Mouse (Mus musculus): ENCODE results near the gene Rreb1. TPM values are rescaled to one million over a fixed set of nuclear protein-coding genes. Genes with fewer than 3 reads are reported as not detected.

The Rreb1 gene
- polyA plus RNA-seq, 1 experiment from 2014 or later, result 14.8 TPM

- no peak for ATAC-seq (ENCODE audit: insufficient number of reproducible peaks, low FRiP score, low TSS enrichment, low read depth)
- Histone ChIP-seq H3K27ac (replicated peaks) (no peak overlapping the region), H3K4me3 (replicated peaks) (no peak overlapping the region), H3K4me2 (replicated peaks) (no peak overlapping the region), H3K4me1 (peaks cover 31% of the 10 kb centered on the region), H3K36me3 (peaks cover 22% of the 10 kb centered on the region), H3K27me3 (no peaks in the 10 kb centered on the region), H3K9me3 (replicated peaks) (no peaks in the 10 kb centered on the region), H3K9ac (no peak overlapping the region)
- 77% methylated on average over 4 of the region's 4 CpGs for WGBS
Measured at GRCm38 (mm10) chr13:37923091-37923490, 144.9 kb downstream of the Rreb1 start.

GRCm38 (mm10) chr13:37923643-37924460 is 145.7 kb downstream of the Rreb1 start:
- no peak for ATAC-seq (ENCODE audit: insufficient number of reproducible peaks, low FRiP score, low TSS enrichment, low read depth)
- WGBS, result 58% methylated on average over 10 of the region's 10 CpGs
- H3K4me3 ChIP-seq (replicated peaks), result no peak overlapping the region
- no peaks in the 10 kb centered on the region for H3K9me3 ChIP-seq (replicated peaks)
- peaks cover 23% of the 10 kb centered on the region for H3K4me1 ChIP-seq
- no peak overlapping the region for H3K4me2 ChIP-seq (replicated peaks)
- H3K27me3 ChIP-seq, result no peaks in the 10 kb centered on the region
- no peak overlapping the region; the same call in 1 of the 2 replicates for H3K27ac ChIP-seq (replicated peaks)
- no peak overlapping the region for H3K9ac ChIP-seq
- H3K36me3 ChIP-seq, result peaks cover 20% of the 10 kb centered on the region; the same call in 1 of the 2 replicates

GRCm38 (mm10) chr13:37924461-37924948 is 146.3 kb downstream of the Rreb1 start:
- WGBS, result 75% methylated on average over 4 of the region's 4 CpGs
- Histone ChIP-seq H3K27ac (replicated peaks) (no peak overlapping the region), H3K4me3 (replicated peaks) (no peak overlapping the region), H3K4me1 (peaks cover 18% of the 10 kb centered on the region), H3K36me3 (peaks cover 24% of the 10 kb centered on the region), H3K4me2 (replicated peaks) (no peak overlapping the region), H3K9me3 (replicated peaks) (no peaks in the 10 kb centered on the region), H3K27me3 (no peaks in the 10 kb centered on the region), H3K9ac (no peak overlapping the region)
- no peak for ATAC-seq (ENCODE audit: insufficient number of reproducible peaks, low FRiP score, low TSS enrichment, low read depth)

- Histone ChIP-seq H3K9ac (no peak overlapping the region), H3K27me3 (no peaks in the 10 kb centered on the region), H3K36me3 (peaks cover 38% of the 10 kb centered on the region), H3K4me1 (peaks cover 6% of the 10 kb centered on the region; the same call in 1 of the 2 replicates), H3K27ac (replicated peaks) (no peak overlapping the region), H3K4me3 (replicated peaks) (no peak overlapping the region), H3K9me3 (replicated peaks) (no peaks in the 10 kb centered on the region), H3K4me2 (replicated peaks) (no peak overlapping the region)
- 83% methylated on average over 3 of the region's 3 CpGs for WGBS
- no peak for ATAC-seq (ENCODE audit: insufficient number of reproducible peaks, low FRiP score, low TSS enrichment, low read depth)
Measured at GRCm38 (mm10) chr13:37926394-37926793, 148.2 kb downstream of the Rreb1 start.

- Histone ChIP-seq H3K4me3 (replicated peaks) (no peak overlapping the region), H3K9me3 (replicated peaks) (no peaks in the 10 kb centered on the region), H3K27ac (replicated peaks) (no peak overlapping the region), H3K9ac (no peak overlapping the region), H3K4me2 (replicated peaks) (no peak overlapping the region), H3K4me1 (no peaks in the 10 kb centered on the region; the same call in 1 of the 2 replicates), H3K27me3 (no peaks in the 10 kb centered on the region), H3K36me3 (peaks cover 57% of the 10 kb centered on the region)
- no peak for ATAC-seq (ENCODE audit: insufficient number of reproducible peaks, low FRiP score, low TSS enrichment, low read depth)
- WGBS, result 93% methylated on average over 17 of the region's 17 CpGs
Measured at GRCm38 (mm10) chr13:37929532-37929931, 151.3 kb downstream of the Rreb1 start.

- Histone ChIP-seq H3K4me1 (no peaks in the 10 kb centered on the region), H3K27me3 (no peaks in the 10 kb centered on the region), H3K4me3 (replicated peaks) (no peak overlapping the region), H3K27ac (replicated peaks) (no peak overlapping the region), H3K9ac (no peak overlapping the region), H3K4me2 (replicated peaks) (no peak overlapping the region), H3K9me3 (replicated peaks) (no peaks in the 10 kb centered on the region), H3K36me3 (peaks cover 59% of the 10 kb centered on the region)
- 85% methylated on average over 13 of the region's 13 CpGs for WGBS
- no peak for ATAC-seq (ENCODE audit: insufficient number of reproducible peaks, low FRiP score, low TSS enrichment, low read depth)
Measured at GRCm38 (mm10) chr13:37930091-37930490, 151.9 kb downstream of the Rreb1 start.

GRCm38 (mm10) chr13:37930621-37931020 is 152.4 kb downstream of the Rreb1 start:
- Histone ChIP-seq H3K9ac (no peak overlapping the region), H3K4me1 (no peaks in the 10 kb centered on the region), H3K9me3 (replicated peaks) (no peaks in the 10 kb centered on the region), H3K4me3 (replicated peaks) (no peak overlapping the region), H3K36me3 (peaks cover 63% of the 10 kb centered on the region), H3K4me2 (replicated peaks) (no peak overlapping the region), H3K27ac (replicated peaks) (no peak overlapping the region), H3K27me3 (no peaks in the 10 kb centered on the region)
- WGBS, result 95% methylated on average over 23 of the region's 23 CpGs
- ATAC-seq (ENCODE audit: insufficient number of reproducible peaks, low FRiP score, low TSS enrichment, low read depth), result no peak

- Histone ChIP-seq H3K9me3 (replicated peaks) (no peaks in the 10 kb centered on the region), H3K27me3 (no peaks in the 10 kb centered on the region), H3K4me2 (replicated peaks) (no peak overlapping the region), H3K4me1 (no peaks in the 10 kb centered on the region), H3K4me3 (replicated peaks) (no peak overlapping the region), H3K36me3 (peaks cover 69% of the 10 kb centered on the region), H3K9ac (no peak overlapping the region), H3K27ac (replicated peaks) (no peak overlapping the region)
- no peak for ATAC-seq (ENCODE audit: insufficient number of reproducible peaks, low FRiP score, low TSS enrichment, low read depth)
- WGBS, result 67% methylated on average over 27 of the region's 27 CpGs
Measured at GRCm38 (mm10) chr13:37931210-37931922, 153.2 kb downstream of the Rreb1 start.

GRCm38 (mm10) chr13:37934075-37934474 is 155.9 kb downstream of the Rreb1 start:
- no peak for ATAC-seq (ENCODE audit: insufficient number of reproducible peaks, low FRiP score, low TSS enrichment, low read depth)
- Histone ChIP-seq H3K4me1 (no peaks in the 10 kb centered on the region), H3K4me3 (replicated peaks) (no peak overlapping the region), H3K36me3 (peaks cover 75% of the 10 kb centered on the region), H3K4me2 (replicated peaks) (no peak overlapping the region), H3K9me3 (replicated peaks) (no peaks in the 10 kb centered on the region), H3K9ac (no peak overlapping the region), H3K27me3 (no peaks in the 10 kb centered on the region), H3K27ac (replicated peaks) (no peak overlapping the region)
- 80% methylated on average over 4 of the region's 4 CpGs for WGBS

- 87% methylated on average over 8 of the region's 8 CpGs for WGBS
- no peaks in the 10 kb centered on the region for H3K9me3 ChIP-seq (replicated peaks)
- no peaks in the 10 kb centered on the region for H3K27me3 ChIP-seq
- ATAC-seq (ENCODE audit: insufficient number of reproducible peaks, low FRiP score, low TSS enrichment, low read depth), result no peak
- H3K4me3 ChIP-seq (replicated peaks), result no peak overlapping the region
- no peak overlapping the region for H3K9ac ChIP-seq
- H3K36me3 ChIP-seq, result peaks cover 67% of the 10 kb centered on the region
- H3K4me2 ChIP-seq (replicated peaks), result no peak overlapping the region
- H3K27ac ChIP-seq (replicated peaks), result no peak overlapping the region
- no peaks in the 10 kb centered on the region for H3K4me1 ChIP-seq
Measured at GRCm38 (mm10) chr13:37934920-37935319, 156.7 kb downstream of the Rreb1 start.

- ATAC-seq (ENCODE audit: insufficient number of reproducible peaks, low FRiP score, low TSS enrichment, low read depth), result no peak
- peaks cover 52% of the 10 kb centered on the region for H3K36me3 ChIP-seq
- 87% methylated on average over 3 of the region's 3 CpGs for WGBS
Measured at GRCm38 (mm10) chr13:37936351-37936750, 158.2 kb downstream of the Rreb1 start.

More at GRCm38 (mm10) chr13:37936351-37936750, 158.2 kb downstream of the Rreb1 start:
- Histone ChIP-seq H3K4me2 (replicated peaks) (no peak overlapping the region), H3K27ac (replicated peaks) (no peak overlapping the region), H3K9me3 (replicated peaks) (no peaks in the 10 kb centered on the region), H3K27me3 (no peaks in the 10 kb centered on the region), H3K4me3 (replicated peaks) (no peak overlapping the region), H3K4me1 (peaks cover 4% of the 10 kb centered on the region), H3K9ac (no peak overlapping the region)
